Mouse (Mus musculus): Measurements from ENCODE around the gene Adat3. TPM values are rescaled to one million over a fixed set of nuclear protein-coding genes. Genes with fewer than 3 reads are reported as not detected.
A peak's percentile ranks its signal among the peaks of the same experiment; 100 is the strongest.

The Adat3 gene
- polyA plus RNA-seq, 1 experiment from 2014 or later, result 7.0 TPM

- Histone ChIP-seq H3K4me1 (peaks cover 43% of the 10 kb centered on the region), H3K27me3 (no peaks in the 10 kb centered on the region), H3K9ac (peak within 1 kb of the TSS; percentile 69), H3K4me2 (replicated peaks) (peak within 1 kb of the TSS; percentile 81), H3K27ac (replicated peaks) (peak within 1 kb of the TSS; percentile 91), H3K36me3 (0 out of 2 replicates have a peak, but pooled peaks cover 3% of the 10 kb centered on the region), H3K9me3 (replicated peaks) (no peaks in the 10 kb centered on the region), H3K4me3 (replicated peaks) (peak within 1 kb of the TSS; percentile 69)
- no peak for ATAC-seq (ENCODE audit: insufficient number of reproducible peaks, low FRiP score, low TSS enrichment, low read depth)
- WGBS, result 20% methylated on average over 15 of the region's 15 CpGs
Observed at GRCm38 (mm10) chr10:80656863-80657623, 54.4 kb downstream of the Adat3 start, which contains the start of gene Btbd2. Btbd2 (minus strand) TSS chr10:80657071.

Small RNA genes within 50 kb of the gene (microRNA-seq; reads per million reads assigned to microRNA genes)
- gene Mir6912 (ENCODE audit: borderline number of aligned reads), result not detected

Other genes with a start within 250 kb of the Adat3 start
- 2.0 and 2.2 TPM in 2 replicates for gene Plk5, start 246.4 kb upstream of the Adat3 start, polyA plus RNA-seq (2015; fragmentation: Nextera tagmentation; extraction: Ambion mirVana)
- 7.2 and 8.4 TPM in 2 replicates for gene Mex3d, start 215.2 kb upstream of the Adat3 start, polyA plus RNA-seq (2015; fragmentation: Nextera tagmentation; extraction: Ambion mirVana)
- 247 and 250 TPM in 2 replicates for gene Mbd3, start 203.3 kb upstream of the Adat3 start, polyA plus RNA-seq (2015; fragmentation: Nextera tagmentation; extraction: Ambion mirVana)
- gene Uqcr11, start 196.1 kb upstream of the Adat3 start, polyA plus RNA-seq (2015; fragmentation: Nextera tagmentation; extraction: Ambion mirVana), result 659 and 673 TPM in 2 replicates
- 133 and 135 TPM in 2 replicates for gene Tcf3, start 169.2 kb upstream of the Adat3 start, polyA plus RNA-seq (2015; fragmentation: Nextera tagmentation; extraction: Ambion mirVana)
- not detected in 2 replicates for gene Onecut3, start 108.0 kb upstream of the Adat3 start, polyA plus RNA-seq (2015; fragmentation: Nextera tagmentation; extraction: Ambion mirVana)
- 0.09 and 0.28 TPM in 2 replicates for gene Atp8b3, start 63.8 kb upstream of the Adat3 start, polyA plus RNA-seq (2015; fragmentation: Nextera tagmentation; extraction: Ambion mirVana)
- 25.8 and 27.1 TPM in 2 replicates for gene Rexo1, start 41.3 kb upstream of the Adat3 start, polyA plus RNA-seq (2015; fragmentation: Nextera tagmentation; extraction: Ambion mirVana)
- gene Klf16, start 25.6 kb upstream of the Adat3 start, polyA plus RNA-seq (2015; fragmentation: Nextera tagmentation; extraction: Ambion mirVana), result 9.4 and 11.3 TPM in 2 replicates
- gene Abhd17a, start 12.5 kb upstream of the Adat3 start, polyA plus RNA-seq (2015; fragmentation: Nextera tagmentation; extraction: Ambion mirVana), result 112 and 115 TPM in 2 replicates
- 99.1 and 108 TPM in 2 replicates for gene Scamp4, start within 50 bp of the Adat3 start, polyA plus RNA-seq (2015; fragmentation: Nextera tagmentation; extraction: Ambion mirVana)
- gene Gm49322, start 3.1 kb downstream of the Adat3 start, polyA plus RNA-seq (2015; fragmentation: Nextera tagmentation; extraction: Ambion mirVana), result 4.8 TPM in 2 replicates
- gene Csnk1g2, start 20.0 kb downstream of the Adat3 start, polyA plus RNA-seq (2015; fragmentation: Nextera tagmentation; extraction: Ambion mirVana), result 172 and 190 TPM in 2 replicates
- gene Btbd2, start 54.2 kb downstream of the Adat3 start, polyA plus RNA-seq (2015; fragmentation: Nextera tagmentation; extraction: Ambion mirVana), result 82.2 and 82.7 TPM in 2 replicates
- gene Mknk2, start 75.2 kb downstream of the Adat3 start, polyA plus RNA-seq (2015; fragmentation: Nextera tagmentation; extraction: Ambion mirVana), result 99.0 and 105 TPM in 2 replicates
- gene Mob3a, start 99.1 kb downstream of the Adat3 start, polyA plus RNA-seq (2015; fragmentation: Nextera tagmentation; extraction: Ambion mirVana), result 48.2 and 51.8 TPM in 2 replicates
- 27.0 and 28.0 TPM in 2 replicates for gene Izumo4, start 99.3 kb downstream of the Adat3 start, polyA plus RNA-seq (2015; fragmentation: Nextera tagmentation; extraction: Ambion mirVana)
- 75.2 and 76.1 TPM in 2 replicates for gene Ap3d1, start 139.4 kb downstream of the Adat3 start, polyA plus RNA-seq (2015; fragmentation: Nextera tagmentation; extraction: Ambion mirVana)
- gene Dot1l, start 152.3 kb downstream of the Adat3 start, polyA plus RNA-seq (2015; fragmentation: Nextera tagmentation; extraction: Ambion mirVana), result 17.1 and 21.7 TPM in 2 replicates
- gene Sf3a2, start 195.3 kb downstream of the Adat3 start, polyA plus RNA-seq (2015; fragmentation: Nextera tagmentation; extraction: Ambion mirVana), result 68.1 and 79.7 TPM in 2 replicates
- 121 and 125 TPM in 2 replicates for gene Plekhj1, start 195.7 kb downstream of the Adat3 start, polyA plus RNA-seq (2015; fragmentation: Nextera tagmentation; extraction: Ambion mirVana)
- 0.09 TPM in 1 of 2 replicates, not detected in the other for gene Amh, start 202.4 kb downstream of the Adat3 start, polyA plus RNA-seq (2015; fragmentation: Nextera tagmentation; extraction: Ambion mirVana)
- 10.0 and 13.8 TPM in 2 replicates for gene Jsrp1, start 210.6 kb downstream of the Adat3 start, polyA plus RNA-seq (2015; fragmentation: Nextera tagmentation; extraction: Ambion mirVana)
- 1,751 and 1,885 TPM in 2 replicates for gene Oaz1, start 223.8 kb downstream of the Adat3 start, polyA plus RNA-seq (2015; fragmentation: Nextera tagmentation; extraction: Ambion mirVana)
- gene Lingo3, start 241.2 kb downstream of the Adat3 start, polyA plus RNA-seq (2015; fragmentation: Nextera tagmentation; extraction: Ambion mirVana), result 2.2 and 2.5 TPM in 2 replicates